Mouse (Mus musculus) liver, embryonic 13.5 days (tissue): ENCODE data around the gene Btbd8. TPM values are rescaled to one million over a fixed set of nuclear protein-coding genes. Genes with fewer than 3 reads are reported as not detected.

Experiments
- ATAC-seq: fragments of 200-750 bp; cut with Nextera tagmentation; 2 replicates; pipeline ENCODE4 v1.8.0; 2017; ENCODE audit warnings: low read depth, mild to moderate bottlenecking, moderate number of reproducible peaks, moderate library complexity
- DNase-seq: peaks from one replicate; pipeline ENCODE4 v3.0.0; 2022
- H3K27ac ChIP-seq: fragments of 300-500 bp; sonication (generic); 2 replicates; pipeline ENCODE4 v1.5.1; 2015; ENCODE audit warnings: moderate library complexity, mild to moderate bottlenecking, inconsistent platforms
- H3K27me3 ChIP-seq: fragments of 300-500 bp; sonication (generic); 2 replicates; pipeline ENCODE4 v1.6.1; 2015; ENCODE audit warnings: mild to moderate bottlenecking, inconsistent platforms
- H3K36me3 ChIP-seq: fragments of 300-500 bp; sonication (generic); 2 replicates; pipeline ENCODE4 v1.6.1; 2015; ENCODE audit warnings: mild to moderate bottlenecking, inconsistent platforms
- H3K4me1 ChIP-seq: fragments of 300-500 bp; sonication (generic); replicated peaks from 2 replicates; pipeline ENCODE4 v1.6.1; 2015; ENCODE audit warnings: inconsistent platforms
- H3K4me2 ChIP-seq: fragments of 300-500 bp; sonication (generic); 2 replicates; pipeline ENCODE4 v1.6.1; 2015; ENCODE audit warnings: inconsistent platforms, mild to moderate bottlenecking, moderate library complexity
- H3K4me3 ChIP-seq: fragments of 300-500 bp; sonication (generic); replicated peaks from 2 replicates; pipeline ENCODE4 v1.5.1; 2015; ENCODE audit warnings: mild to moderate bottlenecking, inconsistent platforms
- H3K9ac ChIP-seq: fragments of 300-500 bp; sonication (generic); 2 replicates; pipeline ENCODE4 v1.6.1; 2015; ENCODE audit warnings: mild to moderate bottlenecking, inconsistent platforms
- H3K9me3 ChIP-seq: fragments of 300-500 bp; sonication (generic); replicated peaks from 2 replicates; pipeline ENCODE4 v1.6.1; 2016; ENCODE audit warnings: inconsistent platforms
- WGBS: fragments of 180-500 bp; shearing (Covaris S2); methylation state at CpG from one replicate; pipeline ENCODE4 v1.1.7; 2015; ENCODE audit not compliant: insufficient replicate concordance; 5-methylcytosine and 5-hydroxymethylcytosine counted together
- polyA plus RNA-seq: library from polyadenylated mRNA; unstranded; fragments of >200 nt; fragmentation: Nextera tagmentation; extraction: Ambion mirVana; gene quantifications from 2 replicates; pipeline ENCODE4 v1.2.1, GENCODE M21; 2015

Gene Btbd8
- polyA plus RNA-seq, 1 experiment from 2014 or later, result 1.1 TPM

DNA sequence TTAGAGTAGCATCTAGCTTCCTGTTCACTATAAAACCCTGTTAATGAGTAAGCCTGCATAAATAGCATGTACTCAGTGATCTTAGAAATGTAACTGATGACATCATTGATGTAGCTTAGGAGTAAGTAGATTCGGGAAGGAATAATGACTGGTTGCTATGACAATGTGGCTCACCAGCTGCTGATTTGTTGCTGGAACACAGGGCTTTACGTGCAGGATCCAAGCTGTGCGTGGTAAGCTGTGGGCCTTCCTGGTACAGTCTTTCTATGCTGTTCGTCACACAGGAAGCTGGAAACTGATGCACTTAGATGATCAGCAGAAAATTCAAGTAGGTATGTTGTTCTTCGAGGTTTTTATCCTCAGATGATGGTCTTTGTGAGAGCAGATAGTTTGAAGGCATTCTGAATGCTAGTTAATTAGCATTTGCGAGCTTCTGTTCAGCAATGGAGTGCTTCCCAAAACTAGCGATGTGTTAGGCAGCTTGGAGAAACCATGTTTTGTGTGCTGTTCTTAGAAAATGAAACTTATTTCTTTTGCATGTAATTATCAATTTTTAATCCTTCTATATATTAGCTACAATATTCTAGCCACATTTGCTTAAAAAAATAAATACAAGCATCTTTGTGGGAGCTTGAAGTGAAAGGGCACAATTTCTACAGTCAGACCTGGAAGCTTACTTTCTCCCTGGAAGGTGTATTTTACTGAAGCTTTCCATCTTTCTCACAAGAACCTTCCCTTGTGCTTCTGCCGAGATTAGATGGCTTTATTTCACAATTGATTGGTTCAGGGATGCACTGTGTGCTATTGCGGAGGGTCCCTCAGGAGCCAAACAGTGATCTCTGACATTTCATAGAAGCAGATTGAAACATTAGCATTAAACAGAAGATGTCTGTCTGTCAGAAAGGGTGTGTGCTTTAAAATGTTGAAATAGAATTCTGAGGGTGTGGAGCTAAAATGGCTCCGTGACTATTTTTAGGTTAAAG lies 60.0 kb downstream of the Btbd8 start:
- no peak for ATAC-seq
- no peak overlapping the region for H3K4me2 ChIP-seq
- 70% methylated on average over 10 of the region's 10 CpGs for WGBS

DNA sequence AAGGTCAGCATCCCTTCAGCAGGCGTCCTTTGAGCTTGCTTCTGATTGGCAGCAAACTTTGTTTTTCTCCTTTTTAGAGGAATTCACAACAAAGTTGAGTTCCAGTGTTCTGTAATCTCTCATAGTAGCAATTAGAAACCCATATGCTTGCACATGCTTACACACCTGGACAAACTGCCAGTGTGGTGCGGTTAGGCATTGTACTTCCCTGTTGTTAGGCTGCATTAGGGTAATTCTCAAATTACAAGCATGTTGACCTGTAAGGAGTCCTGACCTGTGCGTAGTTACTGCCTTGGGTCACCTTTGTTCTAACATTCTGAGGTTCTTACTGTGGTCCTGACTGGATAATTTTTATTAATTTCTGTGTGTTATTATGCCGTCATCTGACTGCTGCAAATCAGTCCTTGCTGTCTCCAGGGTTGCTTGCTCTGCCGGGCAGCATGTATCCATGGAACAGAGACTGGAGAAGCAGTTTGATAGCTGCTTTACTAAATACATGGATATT lies 61.1 kb downstream of the Btbd8 start:
- no peak for ATAC-seq
- no peak for DNase-seq
- Histone ChIP-seq H3K4me2 (no peak overlapping the region), H3K4me3 (no peak overlapping the region), H3K27ac (no peak overlapping the region), H3K9me3 (peaks cover 4% of the 10 kb centered on the region), H3K9ac (no peak overlapping the region), H3K4me1 (no peaks in the 10 kb centered on the region), H3K36me3 (peaks cover 3% of the 10 kb centered on the region; the same call in 1 of the 2 replicates), H3K27me3 (no peaks in the 10 kb centered on the region)
- WGBS, result 76% methylated on average over 5 of the region's 5 CpGs

More for the DNA sequence above, 60.0 kb downstream of the Btbd8 start:
- Histone ChIP-seq H3K27me3 (no peaks in the 10 kb centered on the region), H3K9me3 (peaks cover 4% of the 10 kb centered on the region), H3K4me3 (no peak overlapping the region), H3K27ac (no peak overlapping the region), H3K9ac (no peak overlapping the region), H3K36me3 (peaks cover 3% of the 10 kb centered on the region; the same call in 1 of the 2 replicates), H3K4me1 (no peaks in the 10 kb centered on the region)
- DNase-seq, result no peak

DNA sequence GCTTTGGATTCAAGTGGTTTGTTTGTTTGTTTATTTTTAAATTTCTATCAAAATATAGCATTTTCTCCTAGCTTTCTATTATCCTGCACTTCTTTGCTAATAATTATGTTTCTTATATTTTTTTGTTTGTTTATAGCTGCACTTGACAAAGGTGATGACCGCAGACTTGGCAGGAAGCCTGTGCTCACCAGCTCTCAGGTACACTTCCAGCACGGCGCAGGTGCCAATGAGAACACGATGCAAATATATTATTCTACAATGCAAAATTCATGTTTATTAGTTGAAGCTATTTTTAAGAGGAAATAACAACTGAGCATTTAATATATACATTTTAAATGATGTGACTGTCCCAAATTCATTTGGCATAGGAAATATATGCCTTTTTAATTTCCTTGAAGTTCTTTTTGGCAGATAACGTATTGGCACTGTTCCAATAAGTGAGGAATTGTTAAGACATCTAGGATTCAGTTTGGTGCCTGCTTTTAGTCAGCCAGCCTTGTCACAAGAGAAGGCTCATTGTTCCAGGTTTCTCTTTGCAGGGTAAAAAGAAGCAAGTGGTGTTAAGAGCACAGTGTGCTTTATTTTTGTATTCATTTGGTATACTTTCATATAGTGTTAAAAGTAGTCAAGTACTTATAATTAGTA lies 62.2 kb downstream of the Btbd8 start:
- ATAC-seq (no peak), DNase-seq (no peak)
- Histone ChIP-seq H3K4me1 (no peaks in the 10 kb centered on the region), H3K4me2 (no peak overlapping the region), H3K9ac (no peak overlapping the region), H3K27me3 (no peaks in the 10 kb centered on the region), H3K9me3 (no peaks in the 10 kb centered on the region), H3K4me3 (no peak overlapping the region), H3K36me3 (no peaks in the 10 kb centered on the region), H3K27ac (no peak overlapping the region)
- WGBS, result 82% methylated on average over 5 of the region's 5 CpGs

DNA sequence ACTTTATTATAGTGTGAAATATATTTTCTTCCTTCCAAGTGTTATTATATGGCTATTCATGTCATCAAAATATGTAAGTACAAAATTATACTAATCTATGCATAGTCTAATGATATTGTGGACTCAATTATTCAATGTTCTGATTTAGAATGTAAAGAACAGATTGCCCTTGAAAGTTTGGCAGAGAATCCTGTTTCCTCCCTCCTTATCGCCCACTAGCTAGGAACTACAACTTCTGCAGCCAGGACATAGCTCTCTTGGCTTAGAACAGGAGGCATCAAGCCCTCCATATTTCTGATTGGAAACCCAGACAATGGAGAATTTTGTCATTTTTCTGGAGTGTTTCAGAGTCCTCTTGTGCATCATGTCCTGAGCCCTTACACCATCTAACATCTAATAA lies 62.9 kb downstream of the Btbd8 start:
- 52% methylated on average over 1 of the region's 1 CpGs for WGBS
- H3K27ac ChIP-seq, result no peak overlapping the region
- no peaks in the 10 kb centered on the region for H3K27me3 ChIP-seq
- H3K9me3 ChIP-seq, result no peaks in the 10 kb centered on the region
- H3K4me2 ChIP-seq, result no peak overlapping the region
- no peak overlapping the region for H3K4me3 ChIP-seq
- DNase-seq (no peak), ATAC-seq (no peak)
- H3K36me3 ChIP-seq, result no peaks in the 10 kb centered on the region
- H3K4me1 ChIP-seq, result no peaks in the 10 kb centered on the region
- no peak overlapping the region for H3K9ac ChIP-seq

DNA sequence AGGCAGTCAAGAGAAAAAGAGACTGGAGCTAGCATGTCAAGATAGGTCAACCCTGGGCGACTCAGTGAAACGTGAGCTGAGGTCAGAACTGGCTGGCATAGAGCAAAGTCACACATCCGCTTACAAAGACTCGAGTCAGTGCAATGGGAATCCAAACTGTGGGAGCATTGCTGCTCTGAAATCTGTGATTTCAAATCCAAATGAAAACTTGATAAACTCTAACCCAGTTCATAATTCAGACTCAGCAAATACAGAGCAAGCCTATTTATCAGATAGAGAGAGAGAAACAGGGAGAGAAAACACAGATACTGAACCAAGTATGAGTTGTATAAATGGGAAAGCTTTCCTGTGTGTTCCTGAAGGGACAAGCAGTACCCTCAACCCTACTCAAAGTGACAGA lies 69.5 kb downstream of the Btbd8 start, which contains the start of gene Gm42669:
Gm42669 (plus strand) TSS at position 301 of the 400 bp plus-strand sequence.
- no peak within 1 kb of the TSS for H3K27ac ChIP-seq
- DNase-seq, result no peak
- H3K9me3 ChIP-seq, result no peaks in the 10 kb centered on the region
- no peak for ATAC-seq
- peaks cover 2% of the 10 kb centered on the region; the same call in 1 of the 2 replicates for H3K36me3 ChIP-seq
- no peak within 1 kb of the TSS for H3K4me2 ChIP-seq
- WGBS, result 77% methylated on average over 4 of the region's 4 CpGs
- H3K4me3 ChIP-seq, result no peak within 1 kb of the TSS
- H3K4me1 ChIP-seq, result no peaks in the 10 kb centered on the region
- H3K9ac ChIP-seq, result no peak within 1 kb of the TSS
- H3K27me3 ChIP-seq, result no peaks in the 10 kb centered on the region

DNA sequence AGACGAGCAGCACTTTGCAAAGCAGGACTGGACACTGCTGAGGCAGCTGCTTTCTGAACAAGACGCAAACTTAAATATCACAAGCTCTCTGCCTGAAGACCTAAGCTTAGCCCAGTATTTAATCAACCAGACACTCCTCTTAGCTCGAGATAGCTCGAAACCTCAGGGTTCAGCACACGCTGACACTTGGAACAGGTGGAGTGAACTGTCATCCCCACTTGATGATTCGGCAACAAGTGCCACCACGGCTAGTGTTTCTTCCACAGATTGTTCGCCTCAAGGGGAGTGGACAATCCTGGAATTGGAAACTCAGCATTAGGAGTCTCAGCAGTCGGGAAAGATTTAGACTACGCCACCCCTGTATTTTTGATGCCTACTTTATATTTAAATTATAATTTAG lies 72.7 kb downstream of the Btbd8 start:
- H3K36me3 ChIP-seq, result peaks cover 2% of the 10 kb centered on the region; the same call in 1 of the 2 replicates
- ATAC-seq (no peak), DNase-seq (no peak)
- H3K4me2 ChIP-seq, result no peak overlapping the region
- no peak overlapping the region for H3K4me3 ChIP-seq
- no peak overlapping the region for H3K27ac ChIP-seq
- H3K9me3 ChIP-seq, result no peaks in the 10 kb centered on the region
- peaks cover 7% of the 10 kb centered on the region for H3K4me1 ChIP-seq
- no peak overlapping the region for H3K9ac ChIP-seq
- WGBS, result 71% methylated on average over 10 of the region's 10 CpGs
- no peaks in the 10 kb centered on the region for H3K27me3 ChIP-seq

DNA sequence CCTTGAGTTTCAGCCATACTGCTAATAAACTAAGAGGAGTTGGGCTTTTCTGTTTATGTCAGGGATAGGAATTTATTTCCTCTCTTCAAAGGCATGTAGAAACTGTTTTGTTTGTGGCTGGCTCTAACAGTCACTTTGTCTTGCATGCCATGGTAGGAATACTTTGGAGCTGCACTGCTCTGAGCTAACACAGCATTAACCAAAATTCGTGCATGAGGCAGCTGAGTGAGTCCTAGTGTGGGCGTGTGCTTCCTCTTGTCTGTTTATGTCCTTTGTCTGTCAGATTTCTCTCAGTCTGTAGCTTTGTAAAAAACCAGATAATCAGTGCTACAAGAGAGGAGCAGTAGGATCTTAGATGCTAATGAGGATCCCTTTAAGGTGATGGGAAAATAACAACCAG lies 73.5 kb downstream of the Btbd8 start:
- Histone ChIP-seq H3K27ac (no peak overlapping the region), H3K4me2 (no peak overlapping the region), H3K9me3 (no peaks in the 10 kb centered on the region), H3K9ac (no peak overlapping the region), H3K4me3 (no peak overlapping the region), H3K4me1 (peaks cover 10% of the 10 kb centered on the region), H3K36me3 (peaks cover 2% of the 10 kb centered on the region; the same call in 1 of the 2 replicates), H3K27me3 (no peaks in the 10 kb centered on the region)
- DNase-seq, result no peak
- 39% methylated on average over 2 of the region's 2 CpGs for WGBS
- ATAC-seq, result no peak

DNA sequence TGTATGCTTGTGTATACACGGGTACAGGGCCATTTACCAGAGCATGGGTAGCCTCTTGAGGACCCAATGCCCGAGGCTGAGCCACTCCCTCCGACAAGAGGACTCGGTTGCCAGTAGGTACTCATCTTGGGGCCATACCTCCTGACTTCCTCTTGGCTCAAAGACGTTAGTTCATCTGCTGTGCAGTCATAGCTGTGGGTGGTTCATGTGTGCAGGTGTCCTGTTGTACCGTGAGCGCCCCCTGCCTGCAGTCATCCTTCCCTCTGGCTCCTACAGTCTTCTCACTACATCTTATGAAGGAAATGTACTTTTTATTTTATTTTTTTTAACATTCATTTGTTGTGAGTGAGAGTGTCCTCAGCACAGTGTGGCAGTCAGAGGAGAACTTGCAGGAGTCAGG lies 75.8 kb downstream of the Btbd8 start:
- DNase-seq (peak; percentile 49), ATAC-seq (peak; percentile 65)
- H3K9me3 ChIP-seq, result no peaks in the 10 kb centered on the region
- peaks cover 2% of the 10 kb centered on the region; the same call in 1 of the 2 replicates for H3K36me3 ChIP-seq
- no peak overlapping the region for H3K9ac ChIP-seq
- no peak overlapping the region for H3K4me2 ChIP-seq
- H3K4me1 ChIP-seq, result peaks cover 10% of the 10 kb centered on the region
- 26% methylated on average over 7 of the region's 7 CpGs for WGBS
- H3K4me3 ChIP-seq, result no peak overlapping the region
- H3K27ac ChIP-seq, result no peak overlapping the region
- no peaks in the 10 kb centered on the region for H3K27me3 ChIP-seq

DNA sequence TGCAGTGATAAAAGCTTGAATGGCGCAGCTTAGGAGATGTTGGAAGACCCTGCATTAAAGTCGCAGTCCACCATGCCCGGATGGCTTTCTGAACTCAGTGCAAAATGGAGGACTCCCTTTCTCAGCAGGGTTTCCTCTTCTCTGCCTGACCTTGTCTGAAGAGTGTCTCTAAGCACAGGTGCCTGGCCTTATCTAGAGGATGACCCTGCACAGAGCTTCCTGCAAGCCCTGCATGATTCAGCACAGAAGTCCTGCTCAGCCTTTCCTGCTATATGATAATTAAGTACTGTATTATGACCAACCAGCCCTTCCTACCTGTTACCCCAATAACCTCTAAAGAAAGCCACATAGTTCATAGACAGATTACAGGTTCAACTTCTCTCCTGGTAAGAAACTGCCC lies 77.7 kb downstream of the Btbd8 start:
- no peak overlapping the region for H3K27ac ChIP-seq
- H3K36me3 ChIP-seq, result peaks cover 1% of the 10 kb centered on the region; the same call in 1 of the 2 replicates
- H3K27me3 ChIP-seq, result no peaks in the 10 kb centered on the region
- DNase-seq (peak; percentile 11), ATAC-seq (peak; percentile 74)
- no peak overlapping the region for H3K4me3 ChIP-seq
- no peak overlapping the region for H3K4me2 ChIP-seq
- 68% methylated on average over 3 of the region's 3 CpGs for WGBS
- H3K9ac ChIP-seq, result no peak overlapping the region
- H3K9me3 ChIP-seq, result no peaks in the 10 kb centered on the region
- peaks cover 10% of the 10 kb centered on the region for H3K4me1 ChIP-seq

DNA sequence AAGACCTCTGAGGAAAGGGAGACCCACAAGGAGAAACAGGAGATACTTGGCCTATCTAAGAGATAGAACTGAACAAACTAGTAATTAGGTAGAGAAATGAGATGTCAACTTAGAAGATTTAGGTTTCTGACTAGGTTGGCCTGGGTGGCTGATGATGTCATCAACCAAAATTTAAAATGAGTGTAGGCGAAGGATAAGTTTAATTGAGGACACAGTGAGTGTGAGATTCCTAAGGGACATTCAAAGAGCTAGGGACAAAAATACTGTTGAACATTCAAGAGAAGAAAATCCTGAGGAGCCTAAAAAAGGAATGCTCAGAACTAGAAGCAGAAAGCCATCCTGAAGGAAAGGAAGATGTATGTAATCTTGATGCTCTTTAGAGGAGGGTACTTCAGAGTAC lies 78.3 kb downstream of the Btbd8 start:
- Histone ChIP-seq H3K9ac (no peak overlapping the region), H3K36me3 (no peaks in the 10 kb centered on the region), H3K4me3 (no peak overlapping the region), H3K27me3 (no peaks in the 10 kb centered on the region), H3K9me3 (no peaks in the 10 kb centered on the region), H3K4me1 (peaks cover 10% of the 10 kb centered on the region), H3K27ac (no peak overlapping the region), H3K4me2 (no peak overlapping the region)
- DNase-seq (no peak), ATAC-seq (no peak)
- WGBS, result 78% methylated on average over 1 of the region's 1 CpGs

DNA sequence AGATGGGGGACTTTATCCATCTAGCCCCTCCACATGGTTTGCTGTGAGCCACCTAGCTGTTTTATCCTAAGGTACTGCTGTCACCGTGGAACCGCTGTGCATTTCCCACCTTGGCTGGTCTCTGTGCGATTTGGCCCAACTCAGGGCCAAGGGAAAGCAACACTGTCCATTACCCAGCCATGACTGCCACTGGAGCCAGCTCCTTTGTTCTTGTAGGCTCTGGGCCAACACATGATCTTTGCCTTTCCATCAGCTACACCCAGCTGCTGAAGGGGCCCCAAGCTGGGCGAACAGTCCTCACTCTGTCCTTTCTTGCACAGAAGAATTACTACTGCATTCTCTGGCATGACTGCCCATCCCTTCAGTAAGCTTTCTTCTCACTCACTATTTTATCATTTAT lies 80.8 kb downstream of the Btbd8 start:
- H3K4me2 ChIP-seq, result no peak overlapping the region
- no peak for DNase-seq
- 75% methylated on average over 4 of the region's 4 CpGs for WGBS

More for the DNA sequence above, 80.8 kb downstream of the Btbd8 start:
- H3K27ac ChIP-seq, result no peak overlapping the region
- H3K4me1 ChIP-seq, result peaks cover 8% of the 10 kb centered on the region
- no peak for ATAC-seq
- no peak overlapping the region for H3K4me3 ChIP-seq
- no peaks in the 10 kb centered on the region for H3K27me3 ChIP-seq
- H3K9me3 ChIP-seq, result no peaks in the 10 kb centered on the region
- no peak overlapping the region for H3K9ac ChIP-seq
- no peaks in the 10 kb centered on the region for H3K36me3 ChIP-seq
